Mouse (Mus musculus) embryonic facial prominence, embryonic 10.5 days (tissue): ENCODE measurements around the gene Nosip. TPM values are rescaled to one million over a fixed set of nuclear protein-coding genes. Genes with fewer than 3 reads are reported as not detected.
A peak's percentile ranks its signal among the peaks of the same experiment; 100 is the strongest.
"Not testable (repeated sequence)": the region's sequence is repeated elsewhere in the genome, so short reads cannot be mapped to it uniquely, and the experiment has no call there.

ENCODE experiments used
- DNase-seq: peaks from one replicate; pipeline ENCODE4 v3.0.0-alpha.2; 2017; ENCODE audit warnings: low spot score
- H3K27ac ChIP-seq: fragments of 300-500 bp; sonication (generic); replicated peaks from 2 replicates; pipeline ENCODE4 v1.5.1; 2016; ENCODE audit warnings: mild to moderate bottlenecking
- H3K27me3 ChIP-seq: fragments of 300-500 bp; sonication (generic); replicated peaks from 2 replicates; pipeline ENCODE4 v1.6.1; 2016; ENCODE audit warnings: low read depth, mild to moderate bottlenecking; ENCODE audit not compliant: poor library complexity, severe bottlenecking
- H3K36me3 ChIP-seq: fragments of 300-500 bp; sonication (generic); replicated peaks from 2 replicates; pipeline ENCODE4 v1.6.1; 2016; ENCODE audit warnings: mild to moderate bottlenecking, moderate library complexity
- H3K4me1 ChIP-seq: fragments of 300-500 bp; sonication (generic); 2 replicates; pipeline ENCODE4 v1.6.1; 2016
- H3K4me3 ChIP-seq: fragments of 300-500 bp; sonication (generic); 2 replicates; pipeline ENCODE4 v1.5.1; 2016; ENCODE audit warnings: mild to moderate bottlenecking, moderate library complexity
- H3K9me3 ChIP-seq: fragments of 300-500 bp; sonication (generic); 2 replicates; pipeline ENCODE4 v1.6.1; 2016; ENCODE audit warnings: mild to moderate bottlenecking
- WGBS: fragments of 180-500 bp; shearing (Covaris S2); methylation state at CpG from one replicate; pipeline ENCODE4 v1.1.7; 2016; 5-methylcytosine and 5-hydroxymethylcytosine counted together
- polyA plus RNA-seq: library from polyadenylated mRNA; unstranded; fragments of >200 nt; fragmentation: Nextera tagmentation; extraction: Ambion mirVana; gene quantifications from 2 replicates; pipeline ENCODE4 v1.2.1, GENCODE M21; 2016

Gene Nosip
- 70.8 and 74.7 TPM in 2 replicates for polyA plus RNA-seq

DNA sequence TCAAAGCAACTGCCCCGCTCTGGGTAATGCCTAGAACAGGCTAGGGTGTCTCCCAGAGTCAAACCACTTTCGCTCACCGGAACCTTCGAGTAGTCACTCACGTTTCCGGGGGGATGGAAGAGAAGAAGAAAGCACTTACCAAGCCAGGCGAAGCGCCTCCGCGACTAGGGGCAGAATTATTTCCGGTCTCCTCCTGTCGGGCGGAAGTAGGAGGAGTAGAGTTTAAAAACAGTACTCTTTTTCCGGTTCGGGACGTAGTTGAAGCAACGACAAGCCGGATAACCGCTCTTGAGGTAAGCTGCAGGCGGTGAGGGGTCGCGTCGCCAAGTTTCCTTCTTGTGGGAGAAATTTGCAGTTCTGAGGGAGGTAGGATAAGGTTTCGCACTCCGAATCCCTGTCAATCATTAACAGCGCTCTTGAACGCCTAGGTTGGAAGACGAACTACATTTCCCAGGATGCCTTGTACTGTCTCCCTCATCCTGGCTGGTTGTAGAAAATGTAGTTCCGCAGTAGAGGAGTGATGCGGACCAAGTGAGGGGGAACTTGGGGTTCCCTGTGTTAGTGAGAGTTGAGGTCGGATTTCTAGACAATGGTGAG, at the start of gene Nosip, which contains the start of gene Prrg2:
Gene Nosip (plus strand): TSS at position 191 of the 597 bp plus-strand sequence.
Gene Prrg2 (minus strand): TSS at position 439 of the 597 bp plus-strand sequence.
- no peaks in the 10 kb centered on the region for H3K27me3 ChIP-seq
- DNase-seq = peak; percentile 94
- WGBS = under 1% methylated on average over 31 of the region's 31 CpGs

GRCm38 (mm10) chr7:45012824-45013223, 49.4 kb upstream of the Nosip start:
- no peak overlapping the region for H3K27ac ChIP-seq
- 89% methylated on average over 4 of the region's 4 CpGs for WGBS
- no peak overlapping the region; the same call in 1 of the 2 replicates for H3K4me3 ChIP-seq
- H3K9me3 ChIP-seq = no peaks in the 10 kb centered on the region
- H3K4me1 ChIP-seq = peaks cover 23% of the 10 kb centered on the region
- H3K36me3 ChIP-seq = peaks cover 66% of the 10 kb centered on the region
- DNase-seq = no peak
- no peaks in the 10 kb centered on the region for H3K27me3 ChIP-seq

More for the DNA sequence above, at the start of gene Nosip, which contains the start of gene Prrg2:
- H3K9me3 ChIP-seq = no peaks in the 10 kb centered on the region
- peak within 1 kb of the TSS; percentile 73 for H3K4me3 ChIP-seq
- no peaks in the 10 kb centered on the region for H3K36me3 ChIP-seq
- peaks cover 42% of the 10 kb centered on the region for H3K4me1 ChIP-seq
- peak within 1 kb of the TSS; percentile 89 for H3K27ac ChIP-seq

GRCm38 (mm10) chr7:45013366-45014095, 48.7 kb upstream of the Nosip start:
- WGBS = 95% methylated on average over 16 of the region's 16 CpGs
- Histone ChIP-seq H3K4me3 (0 out of 2 replicates have a peak overlapping the region, but pooled peaks have one; percentile 98), H3K27me3 (peaks cover 2% of the 10 kb centered on the region; the same call in 1 of the 2 replicates), H3K36me3 (peaks cover 59% of the 10 kb centered on the region), H3K9me3 (no peaks in the 10 kb centered on the region), H3K27ac (no peak overlapping the region), H3K4me1 (peaks cover 30% of the 10 kb centered on the region)
- no peak for DNase-seq

DNA sequence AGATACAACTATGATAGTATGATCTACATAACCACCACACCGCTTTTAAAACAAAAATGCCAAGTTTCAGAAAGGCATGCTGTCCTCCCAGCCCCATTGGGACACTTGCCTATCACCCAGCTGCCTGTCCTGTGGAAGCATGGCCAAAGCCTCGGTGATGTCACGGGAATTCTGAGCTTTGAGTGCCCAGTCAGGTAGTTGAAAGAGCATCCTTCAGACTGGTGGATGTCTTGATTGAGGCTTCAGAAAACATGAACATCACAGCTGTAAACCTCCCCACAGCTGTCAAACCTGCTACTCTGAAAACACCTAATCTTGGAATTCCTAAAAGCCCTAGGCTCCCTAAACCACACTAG, 48.2 kb upstream of the Nosip start:
- no peak for DNase-seq
- Histone ChIP-seq H3K27ac (no peak overlapping the region), H3K27me3 (peaks cover 7% of the 10 kb centered on the region; the same call in 1 of the 2 replicates), H3K4me3 (peak overlapping the region; percentile 98; the same call in 1 of the 2 replicates), H3K9me3 (no peaks in the 10 kb centered on the region), H3K4me1 (peaks cover 35% of the 10 kb centered on the region), H3K36me3 (peaks cover 53% of the 10 kb centered on the region)
- WGBS = 96% methylated on average over 3 of the region's 3 CpGs

GRCm38 (mm10) chr7:45015344-45015956, 46.8 kb upstream of the Nosip start:
- no peaks in the 10 kb centered on the region for H3K9me3 ChIP-seq
- WGBS = 2% methylated on average over 20 of the region's 20 CpGs
- H3K4me1 ChIP-seq = peaks cover 47% of the 10 kb centered on the region
- peaks cover 15% of the 10 kb centered on the region; the same call in 1 of the 2 replicates for H3K27me3 ChIP-seq
- H3K4me3 ChIP-seq = peak overlapping the region; percentile 98
- peaks cover 40% of the 10 kb centered on the region for H3K36me3 ChIP-seq
- peak overlapping the region; percentile 96 for H3K27ac ChIP-seq
- DNase-seq = no peak

GRCm38 (mm10) chr7:45015957-45016612, 46.1 kb upstream of the Nosip start, which contains the start of gene Scaf1:
Gene Scaf1 (minus strand): TSS chr7:45016363.
- peaks cover 49% of the 10 kb centered on the region for H3K4me1 ChIP-seq

DNA sequence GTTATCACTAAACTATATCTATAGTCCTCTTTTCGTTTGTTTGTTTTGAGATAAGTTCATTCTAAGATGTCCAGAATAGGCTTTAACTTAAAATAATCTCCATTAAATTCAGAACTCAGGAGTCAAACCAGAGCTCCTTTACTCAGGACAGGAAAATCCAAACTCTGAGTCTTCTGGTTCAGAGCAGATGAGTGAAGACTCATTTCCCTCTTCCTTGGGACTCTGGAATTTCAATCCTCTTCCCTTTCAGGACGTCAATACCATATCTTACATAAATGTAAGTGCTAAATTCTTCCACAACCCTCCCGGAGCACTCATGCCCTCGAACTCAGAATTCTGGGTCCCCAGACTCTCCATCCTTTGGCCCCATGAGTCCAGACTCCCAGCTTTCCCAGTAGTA, 45.5 kb upstream of the Nosip start:
- DNase-seq = no peak
- H3K4me3 ChIP-seq = peak overlapping the region; percentile 98
- WGBS = 2% methylated on average over 4 of the region's 4 CpGs
- peaks cover 18% of the 10 kb centered on the region; the same call in 1 of the 2 replicates for H3K27me3 ChIP-seq
- peak overlapping the region; percentile 96 for H3K27ac ChIP-seq
- peaks cover 27% of the 10 kb centered on the region for H3K36me3 ChIP-seq
- no peaks in the 10 kb centered on the region for H3K9me3 ChIP-seq
- peaks cover 51% of the 10 kb centered on the region for H3K4me1 ChIP-seq

More at GRCm38 (mm10) chr7:45015957-45016612, 46.1 kb upstream of the Nosip start, which contains the start of gene Scaf1:
- peak; percentile 100 for DNase-seq
- Histone ChIP-seq H3K9me3 (no peaks in the 10 kb centered on the region), H3K27ac (peak within 1 kb of the TSS; percentile 96), H3K27me3 (peaks cover 18% of the 10 kb centered on the region; the same call in 1 of the 2 replicates), H3K36me3 (peaks cover 33% of the 10 kb centered on the region), H3K4me3 (peak within 1 kb of the TSS; percentile 98)
- under 1% methylated on average over 69 of the region's 69 CpGs for WGBS

DNA sequence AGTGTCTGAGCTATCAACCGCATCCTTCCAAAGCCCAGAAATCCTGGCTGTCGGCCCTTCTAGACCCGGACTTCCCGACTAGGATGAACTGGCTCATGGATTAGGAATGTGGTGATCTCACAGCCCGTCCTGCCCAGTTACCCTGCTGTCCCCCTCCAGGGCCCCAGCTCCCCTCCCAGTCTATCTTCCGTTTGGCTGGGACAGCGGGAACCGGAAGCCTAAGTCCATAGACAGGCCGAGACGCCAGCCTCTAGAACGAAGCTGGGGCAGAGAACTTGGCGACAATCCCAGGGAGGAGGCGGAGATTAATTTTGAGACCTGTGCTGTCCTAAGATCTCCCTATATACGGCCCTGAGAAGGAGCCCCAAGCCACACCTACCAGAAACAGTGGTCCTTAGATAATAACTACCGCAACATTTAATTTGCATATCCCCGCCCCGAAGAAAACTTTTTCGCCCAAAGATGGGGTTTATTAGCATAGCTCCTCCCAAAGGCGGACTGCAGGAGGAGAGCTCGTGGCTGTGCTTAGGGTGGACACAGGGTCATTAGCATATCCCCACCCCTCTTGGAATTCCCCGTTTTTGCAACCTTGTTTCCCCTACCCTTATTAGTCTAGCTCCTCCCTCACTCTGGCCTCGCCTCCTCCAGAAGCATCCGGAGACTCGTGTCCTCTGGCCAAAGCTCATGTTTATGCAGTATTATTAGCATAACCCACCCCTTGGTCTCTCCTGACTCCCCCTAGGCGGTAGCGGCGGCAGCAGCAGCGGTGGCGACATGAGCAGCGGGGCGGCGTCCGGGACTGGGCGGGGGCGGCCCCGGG, 44.8 kb upstream of the Nosip start, which contains the start of gene Rras:
Gene Rras (plus strand): TSS at position 720 of the 820 bp plus-strand sequence.
- DNase-seq = peak; percentile 92
- WGBS = under 1% methylated on average over 36 of the region's 36 CpGs
- Histone ChIP-seq H3K4me3 (peak within 1 kb of the TSS; percentile 98), H3K27ac (peak within 1 kb of the TSS; percentile 96), H3K27me3 (peaks cover 18% of the 10 kb centered on the region; the same call in 1 of the 2 replicates), H3K36me3 (peaks cover 20% of the 10 kb centered on the region), H3K4me1 (peaks cover 51% of the 10 kb centered on the region), H3K9me3 (no peaks in the 10 kb centered on the region)

DNA sequence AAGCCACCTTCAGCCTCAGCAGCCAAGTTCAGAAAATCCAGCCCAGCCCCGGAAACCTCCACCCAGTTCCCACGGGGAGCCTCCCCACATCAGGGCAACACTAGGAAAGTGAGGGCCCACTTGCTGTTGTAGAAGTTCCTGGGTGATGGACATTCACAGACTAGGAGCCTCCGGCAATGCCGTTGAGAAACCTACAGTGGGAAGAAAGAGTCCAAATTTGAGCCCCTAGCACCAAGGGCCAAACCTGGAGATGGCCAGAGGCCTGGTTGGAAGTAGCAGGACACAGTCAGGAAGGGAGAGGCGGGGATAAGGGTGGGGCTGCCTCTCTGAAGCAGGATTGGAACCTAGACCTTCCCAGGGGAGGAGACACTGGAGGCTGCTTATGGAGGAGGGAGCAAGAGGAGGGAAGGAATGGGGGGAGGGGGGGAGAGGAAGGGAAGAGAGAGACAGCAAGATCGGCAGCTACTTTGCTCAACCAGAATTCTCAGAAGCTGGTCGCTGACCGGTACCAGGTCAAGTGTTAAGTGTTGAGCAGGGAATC, 43.1 kb upstream of the Nosip start:
- H3K4me3 ChIP-seq = peak overlapping the region; percentile 98
- H3K4me1 ChIP-seq = peaks cover 50% of the 10 kb centered on the region

GRCm38 (mm10) chr7:45020225-45020624, 42.0 kb upstream of the Nosip start:
- Histone ChIP-seq H3K9me3 (no peaks in the 10 kb centered on the region), H3K4me3 (0 out of 2 replicates have a peak overlapping the region, but pooled peaks have one; percentile 5), H3K4me1 (peaks cover 40% of the 10 kb centered on the region), H3K27ac (no peak overlapping the region), H3K36me3 (no peaks in the 10 kb centered on the region), H3K27me3 (peaks cover 18% of the 10 kb centered on the region; the same call in 1 of the 2 replicates)
- WGBS = 78% methylated on average over 9 of the region's 9 CpGs
- no peak for DNase-seq

More for the DNA sequence above, 43.1 kb upstream of the Nosip start:
- H3K36me3 ChIP-seq = peaks cover 3% of the 10 kb centered on the region
- no peaks in the 10 kb centered on the region for H3K9me3 ChIP-seq
- 31% methylated on average over 8 of the region's 8 CpGs for WGBS
- no peak for DNase-seq
- no peak overlapping the region for H3K27ac ChIP-seq
- H3K27me3 ChIP-seq = peaks cover 18% of the 10 kb centered on the region; the same call in 1 of the 2 replicates

GRCm38 (mm10) chr7:45023711-45024110, 38.5 kb upstream of the Nosip start:
- Histone ChIP-seq H3K4me1 (peaks cover 35% of the 10 kb centered on the region), H3K36me3 (peaks cover 26% of the 10 kb centered on the region), H3K27me3 (peaks cover 14% of the 10 kb centered on the region; the same call in 1 of the 2 replicates)
- 82% methylated on average over 5 of the region's 5 CpGs for WGBS
- not testable (repeated sequence) for H3K27ac ChIP-seq, H3K9me3 ChIP-seq, DNase-seq, H3K4me3 ChIP-seq
